Mouse (Mus musculus) CD4-positive helper T cell, adult 2 months (primary cell): ENCODE measurements around the gene Srrm1.

Source experiments
- DNase-seq: peaks from one replicate; pipeline ENCODE4 v3.0.0-alpha.2; 2012; ENCODE audit warnings: low read depth, missing footprints, low spot score

Gene Srrm1

GRCm38 (mm10) chr4:135272640-135273306, 80.3 kb downstream of the Srrm1 start, which contains the start of gene Clic4:
TSS of gene Clic4 (minus strand) at chr4:135272814.
- DNase-seq = peak; percentile 99

GRCm38 (mm10) chr4:135271881-135272616, 81.1 kb downstream of the Srrm1 start:
- no peak for DNase-seq

DNA sequence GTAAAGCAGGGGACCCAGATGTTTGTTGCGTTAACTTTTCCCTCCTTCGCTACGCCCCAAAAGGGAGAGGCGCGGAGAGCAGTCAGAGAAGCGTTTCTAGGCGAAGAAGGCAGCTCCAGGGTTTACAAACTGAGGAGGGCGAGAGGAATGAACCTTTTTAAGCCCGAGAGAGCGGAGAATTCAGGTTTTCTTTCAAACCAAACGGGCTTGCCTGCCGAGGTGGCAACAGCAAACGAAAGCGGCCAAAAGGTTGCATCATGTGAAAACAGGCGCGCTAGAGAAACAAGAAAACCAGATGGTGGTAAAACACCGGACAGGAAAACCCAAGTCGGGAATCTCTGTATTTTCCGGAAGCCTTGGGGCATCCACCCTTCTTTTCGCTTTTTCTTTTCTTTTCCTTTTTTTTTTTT, 81.7 kb downstream of the Srrm1 start:
- DNase-seq = peak; percentile 34
